Mouse (Mus musculus) megakaryocyte, embryonic 14.5 days (primary cell): ENCODE measurements around the gene Dcaf8. TPM values are rescaled to one million over a fixed set of nuclear protein-coding genes. Genes with fewer than 3 reads are reported as not detected.

Experiments
- H3K27me3 ChIP-seq: replicated peaks from 2 replicates; pipeline ENCODE3; 2012; ENCODE audit warnings: inconsistent platforms
- H3K36me3 ChIP-seq: replicated peaks from 2 replicates; pipeline ENCODE3; 2012; ENCODE audit warnings: low read length, inconsistent platforms, mixed read lengths
- H3K4me1 ChIP-seq: 2 replicates; pipeline ENCODE4 v1.6.1; 2012; ENCODE audit warnings: inconsistent platforms
- H3K4me3 ChIP-seq: replicated peaks from 2 replicates; pipeline ENCODE3; 2012; ENCODE audit warnings: moderate library complexity, mild to moderate bottlenecking, inconsistent platforms
- H3K9me3 ChIP-seq: 2 replicates; pipeline ENCODE4 v1.6.1; 2012; ENCODE audit warnings: inconsistent platforms
- FLI1 ChIP-seq: IDR thresholded peaks from 2 replicates; pipeline ENCODE4 v1.6.1; 2012; ENCODE audit warnings: low read length, inconsistent platforms, mixed read lengths
- GATA1 ChIP-seq: IDR thresholded peaks from 3 replicates; pipeline ENCODE4 v1.6.1; 2012; ENCODE audit warnings: mixed read lengths, low read length, inconsistent platforms, borderline replicate concordance
- polyA plus RNA-seq: library from polyadenylated mRNA; stranded (reverse); fragments of >175 nt; gene quantifications from 2 replicates; pipeline ENCODE4 v1.2.3, GENCODE M21; 2012; ENCODE audit warnings: low replicate concordance; ENCODE audit not compliant: insufficient read depth

Gene Dcaf8
- polyA plus RNA-seq = 15.0 and 34.6 TPM in 2 replicates

GRCm38 (mm10) chr1:172147835-172148278 lies at the start of gene Dcaf8:
Gene Dcaf8 (plus strand): TSS chr1:172148084.
- H3K4me3 ChIP-seq = peak within 1 kb of the TSS; percentile 100
- peaks cover 52% of the 10 kb centered on the region for H3K4me1 ChIP-seq
- H3K9me3 ChIP-seq = no peaks in the 10 kb centered on the region
- H3K36me3 ChIP-seq = peaks cover 30% of the 10 kb centered on the region
- H3K27me3 ChIP-seq = no peaks in the 10 kb centered on the region
- TF ChIP-seq FLI1 = no peak
- TF ChIP-seq GATA1 = no peak

GRCm38 (mm10) chr1:172099325-172100033 lies 48.4 kb upstream of the Dcaf8 start:
- Histone ChIP-seq H3K4me1 (peaks cover 4% of the 10 kb centered on the region; the same call in 1 of the 2 replicates), H3K9me3 (no peaks in the 10 kb centered on the region), H3K27me3 (no peaks in the 10 kb centered on the region), H3K4me3 (no peak overlapping the region), H3K36me3 (peaks cover 92% of the 10 kb centered on the region)
- TF ChIP-seq FLI1 (no peak), GATA1 (no peak)

GRCm38 (mm10) chr1:172103619-172104018 lies 44.3 kb upstream of the Dcaf8 start:
- TF ChIP-seq FLI1 (no peak), GATA1 (no peak)
- Histone ChIP-seq H3K9me3 (no peaks in the 10 kb centered on the region), H3K4me3 (no peak overlapping the region), H3K36me3 (peaks cover 95% of the 10 kb centered on the region), H3K27me3 (no peaks in the 10 kb centered on the region), H3K4me1 (peaks cover 4% of the 10 kb centered on the region; the same call in 1 of the 2 replicates)

- no peaks in the 10 kb centered on the region for H3K27me3 ChIP-seq
- H3K9me3 ChIP-seq = no peaks in the 10 kb centered on the region
- H3K4me3 ChIP-seq = no peak overlapping the region
- peaks cover 4% of the 10 kb centered on the region; the same call in 1 of the 2 replicates for H3K4me1 ChIP-seq
- TF ChIP-seq GATA1 (no peak), FLI1 (no peak)
- H3K36me3 ChIP-seq = peaks cover 96% of the 10 kb centered on the region
These were observed 42.8 kb upstream of the Dcaf8 start for GRCm38 (mm10) chr1:172105101-172105500.

GRCm38 (mm10) chr1:172107777-172108477 lies 40.0 kb upstream of the Dcaf8 start:
- Histone ChIP-seq H3K9me3 (no peaks in the 10 kb centered on the region), H3K4me3 (no peak overlapping the region), H3K36me3 (peaks cover 97% of the 10 kb centered on the region), H3K27me3 (no peaks in the 10 kb centered on the region), H3K4me1 (no peaks in the 10 kb centered on the region)
- TF ChIP-seq FLI1 (no peak), GATA1 (no peak)

GRCm38 (mm10) chr1:172116948-172117347 lies 30.9 kb upstream of the Dcaf8 start:
- Histone ChIP-seq H3K4me1 (peaks cover 40% of the 10 kb centered on the region), H3K9me3 (no peaks in the 10 kb centered on the region), H3K36me3 (peaks cover 99% of the 10 kb centered on the region), H3K4me3 (peak overlapping the region; percentile 46), H3K27me3 (no peaks in the 10 kb centered on the region)
- TF ChIP-seq GATA1 (no peak), FLI1 (no peak)

- H3K4me3 ChIP-seq = no peak overlapping the region
- H3K27me3 ChIP-seq = no peaks in the 10 kb centered on the region
- H3K4me1 ChIP-seq = peaks cover 40% of the 10 kb centered on the region
These were observed 28.8 kb upstream of the Dcaf8 start for GRCm38 (mm10) chr1:172119100-172119499.

GRCm38 (mm10) chr1:172119720-172120119 lies 28.2 kb upstream of the Dcaf8 start:
- H3K27me3 ChIP-seq = no peaks in the 10 kb centered on the region
- H3K36me3 ChIP-seq = peaks cover 91% of the 10 kb centered on the region
- H3K4me1 ChIP-seq = peaks cover 40% of the 10 kb centered on the region
- no peak for TF ChIP-seq FLI1
- TF ChIP-seq GATA1 = no peak
- no peak overlapping the region for H3K4me3 ChIP-seq
- H3K9me3 ChIP-seq = no peaks in the 10 kb centered on the region

More at GRCm38 (mm10) chr1:172119100-172119499, 28.8 kb upstream of the Dcaf8 start:
- no peaks in the 10 kb centered on the region for H3K9me3 ChIP-seq
- TF ChIP-seq FLI1 = no peak
- TF ChIP-seq GATA1 = no peak
- peaks cover 98% of the 10 kb centered on the region for H3K36me3 ChIP-seq

- Histone ChIP-seq H3K36me3 (peaks cover 62% of the 10 kb centered on the region), H3K4me3 (no peak overlapping the region), H3K9me3 (no peaks in the 10 kb centered on the region), H3K4me1 (peaks cover 41% of the 10 kb centered on the region), H3K27me3 (no peaks in the 10 kb centered on the region)
- no peak for TF ChIP-seq FLI1
- no peak for TF ChIP-seq GATA1
These were observed 25.2 kb upstream of the Dcaf8 start for GRCm38 (mm10) chr1:172122671-172123070.

- Histone ChIP-seq H3K4me1 (peaks cover 34% of the 10 kb centered on the region), H3K9me3 (no peaks in the 10 kb centered on the region), H3K4me3 (no peak overlapping the region), H3K27me3 (no peaks in the 10 kb centered on the region), H3K36me3 (peaks cover 57% of the 10 kb centered on the region)
- TF ChIP-seq GATA1 = no peak
- TF ChIP-seq FLI1 = no peak
These were observed 23.3 kb upstream of the Dcaf8 start for GRCm38 (mm10) chr1:172124572-172124971.
